Mouse (Mus musculus): ENCODE data around the gene Mstn.

The Mstn gene

GRCm38 (mm10) chr1:53061340-53061739 lies at the start of gene Mstn:
Mstn (plus strand) TSS chr1:53061640.
- DNase-seq, result no peak

- no peak for DNase-seq
Observed at GRCm38 (mm10) chr1:53014716-53015115, 46.7 kb upstream of the Mstn start.

GRCm38 (mm10) chr1:53015606-53016005 lies 45.8 kb upstream of the Mstn start:
- DNase-seq, result no peak

GRCm38 (mm10) chr1:53018746-53019505 lies 42.5 kb upstream of the Mstn start:
- no peak for DNase-seq

GRCm38 (mm10) chr1:53020079-53020478 lies 41.4 kb upstream of the Mstn start, which contains the start of gene 1700019D03Rik:
1700019D03Rik (minus strand) TSS chr1:53020179.
- no peak for DNase-seq

GRCm38 (mm10) chr1:53032550-53032949 lies 28.9 kb upstream of the Mstn start:
- DNase-seq, result peak; percentile 57

- DNase-seq, result no peak
Observed at GRCm38 (mm10) chr1:53037443-53037871, 24.0 kb upstream of the Mstn start.

- DNase-seq, result no peak
Observed at GRCm38 (mm10) chr1:53049763-53050427, 11.5 kb upstream of the Mstn start.

GRCm38 (mm10) chr1:53053087-53054022 lies 8.1 kb upstream of the Mstn start:
- DNase-seq, result peak; percentile 69

GRCm38 (mm10) chr1:53059106-53059505 lies 2.3 kb upstream of the Mstn start:
- DNase-seq, result no peak

GRCm38 (mm10) chr1:53060499-53060898 lies 941 bp upstream of the Mstn start:
- peak; percentile 31 for DNase-seq

- no peak for DNase-seq
Observed at GRCm38 (mm10) chr1:53061871-53062608, 600 bp downstream of the Mstn start.

GRCm38 (mm10) chr1:53063921-53064320 lies 2.5 kb downstream of the Mstn start:
- no peak for DNase-seq

GRCm38 (mm10) chr1:53069726-53070514 lies 8.5 kb downstream of the Mstn start:
- no peak for DNase-seq

GRCm38 (mm10) chr1:53070664-53071175 lies 9.3 kb downstream of the Mstn start:
- no peak for DNase-seq

GRCm38 (mm10) chr1:53076656-53077055 lies 15.2 kb downstream of the Mstn start:
- no peak for DNase-seq

- DNase-seq, result no peak
Observed at GRCm38 (mm10) chr1:53079876-53080275, 18.4 kb downstream of the Mstn start.

- no peak for DNase-seq
Observed at GRCm38 (mm10) chr1:53080603-53081002, 19.2 kb downstream of the Mstn start.

- DNase-seq, result no peak
Observed at GRCm38 (mm10) chr1:53085256-53085655, 23.8 kb downstream of the Mstn start.

GRCm38 (mm10) chr1:53085991-53086390 lies 24.6 kb downstream of the Mstn start:
- no peak for DNase-seq

- no peak for DNase-seq
Observed at GRCm38 (mm10) chr1:53093180-53093579, 31.7 kb downstream of the Mstn start.

Measured in retina, postnatal 1 day (tissue).